Mouse (Mus musculus): ENCODE data around the gene Dut. TPM values are rescaled to one million over a fixed set of nuclear protein-coding genes. Genes with fewer than 3 reads are reported as not detected.

The Dut gene
- total and polyA plus RNA-seq, 3 experiments: 197 to 348 (median 232) TPM

- dilution Hi-C loops (cut with MboI; ENCODE audit: extremely low pct_ligation_motif_present, extremely low pct_unique_long_range_greater_than_20kb, low sequenced_read_pairs): no loop called here
- Histone ChIP-seq H3K79me2 (replicated peaks; ENCODE audit: control insufficient read depth, extremely low read depth, insufficient read depth, poor library complexity, severe bottlenecking) (no peaks in the 10 kb centered on the region), H3K4me1 (ENCODE audit: control insufficient read depth in 1 of 2, insufficient read depth in 2 of 2) (peaks cover 7 to 9% of the 10 kb centered on the region in 2 experiments), H3K9ac (ENCODE audit: insufficient read depth, low read depth) (peak overlapping the region; percentile 35), H3K27me3 (replicated peaks) (no peaks in the 10 kb centered on the region), H3K36me3 (replicated peaks in 1 of 2; ENCODE audit: control insufficient read depth in 1 of 2, insufficient read depth in 1 of 2, low read length in 1 of 2) (no peaks in the 10 kb centered on the region), H3K27ac (ENCODE audit: insufficient read depth, low read depth) (no peak overlapping the region), H3K4me3 (replicated peaks in 1 of 3; ENCODE audit: low read depth in 2 of 3, low read length in 2 of 3, poor library complexity in 1 of 3) (no peak overlapping the region), H3K4me2 (ENCODE audit: insufficient read depth, low read depth, poor library complexity, severe bottlenecking) (peak overlapping the region; percentile 51; the same call in 1 of the 2 replicates), H3K9me3 (replicated peaks; ENCODE audit: low read length) (no peaks in the 10 kb centered on the region)
- no peak for DNase-seq (ENCODE audit: extremely low read depth)
- in situ Hi-C loops (cut with MboI; ENCODE audit: low pct_ligation_motif_present, low pct_unique_long_range_greater_than_20kb, low sequenced_read_pairs): no loop called here
- TF ChIP-seq TCF12 (IDR thresholded peaks at IDR 0.05; ENCODE audit: low read depth, low read length): 0 out of 2 replicates have a peak, but pooled peaks have one; percentile 16
- 0 out of 2 replicates have a peak, but pooled peaks have one; percentile 26 for TF ChIP-seq POLR2A (IDR thresholded peaks at IDR 0.05; ENCODE audit: low read depth, low read length)
- TF ChIP-seq EP300 (IDR thresholded peaks at IDR 0.05; ENCODE audit: low read length): peak; percentile 43; the same call in 1 of the 2 replicates
- peak; percentile 37; the same call in 1 of the 2 replicates for TF ChIP-seq JUND (conservative IDR thresholded peaks at IDR 0.05; ENCODE audit: low read depth, low read length)
- TF ChIP-seq CHD1 (IDR thresholded peaks at IDR 0.05; ENCODE audit: low read depth, low read length): no peak
- TF ChIP-seq MYC (IDR thresholded peaks at IDR 0.05; ENCODE audit: low read depth, low read length): peak; percentile 45; the same call in 1 of the 2 replicates
- TF ChIP-seq HCFC1 (IDR thresholded peaks at IDR 0.05; ENCODE audit: low read depth, low read length): no peak
Observed at GRCm38 (mm10) chr2:125228472-125229409, 18.2 kb upstream of the Dut start.

GRCm38 (mm10) chr2:125232183-125232582 lies 14.8 kb upstream of the Dut start:
- TF ChIP-seq PAX5 (IDR thresholded peaks at IDR 0.05; ENCODE audit: low read length): no peak
- TF ChIP-seq MAX (IDR thresholded peaks at IDR 0.05; ENCODE audit: low read length): no peak
- no peak for TF ChIP-seq ZMIZ1 (IDR thresholded peaks at IDR 0.05; ENCODE audit: low read depth, low read length)
- TF ChIP-seq RCOR1 (conservative IDR thresholded peaks at IDR 0.05; ENCODE audit: low read depth, low read length): no peak
- no peak for TF ChIP-seq MAFK (IDR thresholded peaks at IDR 0.05; ENCODE audit: insufficient replicate concordance, low read length)
- TF ChIP-seq ZC3H11A (IDR thresholded peaks at IDR 0.05; ENCODE audit: low read depth, low read length): no peak
- no peak for TF ChIP-seq EP300 (IDR thresholded peaks at IDR 0.05; ENCODE audit: low read length)
- no peak for TF ChIP-seq UBTF (IDR thresholded peaks at IDR 0.05; ENCODE audit: low read depth, low read length)
- no peak for TF ChIP-seq ZKSCAN1 (IDR thresholded peaks at IDR 0.05; ENCODE audit: borderline replicate concordance, low read depth, low read length)
- TF ChIP-seq MEF2A (IDR thresholded peaks at IDR 0.05; ENCODE audit: borderline replicate concordance, low read depth, low read length): no peak
- no peak for TF ChIP-seq SMC3 (IDR thresholded peaks at IDR 0.05; ENCODE audit: low read depth, low read length)
- no peak for TF ChIP-seq TBP (conservative IDR thresholded peaks at IDR 0.05; ENCODE audit: low read depth, low read length)
- TF ChIP-seq ZNF384 (IDR thresholded peaks at IDR 0.05; ENCODE audit: low read depth, low read length): no peak
- TF ChIP-seq CHD2 (IDR thresholded peaks at IDR 0.05; ENCODE audit: low read length): no peak
- TF ChIP-seq MAZ (IDR thresholded peaks at IDR 0.05; ENCODE audit: low read depth, low read length): no peak
- no peak for TF ChIP-seq E2F4 (IDR thresholded peaks at IDR 0.05; ENCODE audit: insufficient replicate concordance, low read depth, low read length)
- TF ChIP-seq BHLHE40 (IDR thresholded peaks at IDR 0.05; ENCODE audit: low read depth, low read length): no peak
- no peak for TF ChIP-seq IRF4 (IDR thresholded peaks at IDR 0.05; ENCODE audit: low read depth, low read length)
- TF ChIP-seq NELFE (IDR thresholded peaks at IDR 0.05; ENCODE audit: low read depth, low read length): no peak
- H3K27me3 ChIP-seq (replicated peaks): no peaks in the 10 kb centered on the region
- H3K79me2 ChIP-seq (replicated peaks; ENCODE audit: control insufficient read depth, extremely low read depth, insufficient read depth, poor library complexity, severe bottlenecking): no peaks in the 10 kb centered on the region
- H3K4me2 ChIP-seq (ENCODE audit: insufficient read depth, low read depth, poor library complexity, severe bottlenecking): no peak overlapping the region
- no peak overlapping the region for H3K9ac ChIP-seq (ENCODE audit: insufficient read depth, low read depth)
- no peak overlapping the region for H3K27ac ChIP-seq (ENCODE audit: insufficient read depth, low read depth)
- no peak overlapping the region for H3K4me3 ChIP-seq (replicated peaks in 1 of 3; ENCODE audit: low read depth in 2 of 3, low read length in 2 of 3, poor library complexity in 1 of 3)
- dilution Hi-C loops (cut with MboI; ENCODE audit: extremely low pct_ligation_motif_present, extremely low pct_unique_long_range_greater_than_20kb, low sequenced_read_pairs): no loop called here
- no peaks in the 10 kb centered on the region for H3K36me3 ChIP-seq (replicated peaks in 1 of 2; ENCODE audit: control insufficient read depth in 1 of 2, insufficient read depth in 1 of 2, low read length in 1 of 2)
- DNase-seq (ENCODE audit: extremely low read depth): no peak
- no peaks in the 10 kb centered on the region for H3K9me3 ChIP-seq (replicated peaks; ENCODE audit: low read length)
- H3K4me1 ChIP-seq (ENCODE audit: control insufficient read depth in 1 of 2, insufficient read depth in 2 of 2): peaks cover 14 to 17% of the 10 kb centered on the region in 2 experiments
- in situ Hi-C loops (cut with MboI; ENCODE audit: low pct_ligation_motif_present, low pct_unique_long_range_greater_than_20kb, low sequenced_read_pairs): no loop called here

All from CH12.LX (cell line).